Mouse (Mus musculus): ENCODE results near the gene Cnn3. TPM values are rescaled to one million over a fixed set of nuclear protein-coding genes. Genes with fewer than 3 reads are reported as not detected.

Gene Cnn3
- polyA plus RNA-seq, 1 experiment = 2.6 TPM

GRCm38 (mm10) chr3:121444414-121444813, 18.1 kb downstream of the Cnn3 start:
- TF ChIP-seq FLI1 (IDR thresholded peaks at IDR 0.05; ENCODE audit: low read length) (no peak), GATA1 (IDR thresholded peaks at IDR 0.05; ENCODE audit: borderline replicate concordance, low read length) (no peak)
- Histone ChIP-seq H3K27me3 (replicated peaks) (no peaks in the 10 kb centered on the region), H3K4me3 (replicated peaks) (no peak overlapping the region), H3K9me3 (no peaks in the 10 kb centered on the region), H3K4me1 (peaks cover 30% of the 10 kb centered on the region), H3K36me3 (replicated peaks; ENCODE audit: low read length) (peaks cover 5% of the 10 kb centered on the region)

- no peaks in the 10 kb centered on the region for H3K9me3 ChIP-seq
- H3K4me1 ChIP-seq = peaks cover 30% of the 10 kb centered on the region
- H3K27me3 ChIP-seq (replicated peaks) = no peaks in the 10 kb centered on the region
- no peak overlapping the region for H3K4me3 ChIP-seq (replicated peaks)
- H3K36me3 ChIP-seq (replicated peaks; ENCODE audit: low read length) = peaks cover 12% of the 10 kb centered on the region
- TF ChIP-seq GATA1 (IDR thresholded peaks at IDR 0.05; ENCODE audit: borderline replicate concordance, low read length) (no peak), FLI1 (IDR thresholded peaks at IDR 0.05; ENCODE audit: low read length) (no peak)
Measured at GRCm38 (mm10) chr3:121446454-121446853, 20.2 kb downstream of the Cnn3 start.

- H3K9me3 ChIP-seq = no peaks in the 10 kb centered on the region
- peaks cover 18% of the 10 kb centered on the region for H3K4me1 ChIP-seq
- H3K36me3 ChIP-seq (replicated peaks; ENCODE audit: low read length) = peaks cover 13% of the 10 kb centered on the region
- no peak overlapping the region for H3K4me3 ChIP-seq (replicated peaks)
- no peaks in the 10 kb centered on the region for H3K27me3 ChIP-seq (replicated peaks)
- no peak for TF ChIP-seq GATA1 (IDR thresholded peaks at IDR 0.05; ENCODE audit: borderline replicate concordance, low read length)
- TF ChIP-seq FLI1 (IDR thresholded peaks at IDR 0.05; ENCODE audit: low read length) = no peak
Measured at GRCm38 (mm10) chr3:121448029-121448468, 21.8 kb downstream of the Cnn3 start.

- Histone ChIP-seq H3K36me3 (replicated peaks; ENCODE audit: low read length) (peaks cover 13% of the 10 kb centered on the region), H3K27me3 (replicated peaks) (no peaks in the 10 kb centered on the region), H3K4me1 (peaks cover 14% of the 10 kb centered on the region), H3K4me3 (replicated peaks) (no peak overlapping the region), H3K9me3 (no peaks in the 10 kb centered on the region)
- TF ChIP-seq FLI1 (IDR thresholded peaks at IDR 0.05; ENCODE audit: low read length) (no peak), GATA1 (IDR thresholded peaks at IDR 0.05; ENCODE audit: borderline replicate concordance, low read length) (no peak)
Measured at GRCm38 (mm10) chr3:121448606-121449005, 22.3 kb downstream of the Cnn3 start.

- TF ChIP-seq GATA1 (IDR thresholded peaks at IDR 0.05; ENCODE audit: borderline replicate concordance, low read length) (no peak), FLI1 (IDR thresholded peaks at IDR 0.05; ENCODE audit: low read length) (no peak)
Measured at GRCm38 (mm10) chr3:121449527-121449926, 23.2 kb downstream of the Cnn3 start.

GRCm38 (mm10) chr3:121451404-121451803, 25.1 kb downstream of the Cnn3 start:
- Histone ChIP-seq H3K9me3 (no peaks in the 10 kb centered on the region), H3K36me3 (replicated peaks; ENCODE audit: low read length) (peaks cover 26% of the 10 kb centered on the region)

More at GRCm38 (mm10) chr3:121449527-121449926, 23.2 kb downstream of the Cnn3 start:
- H3K4me1 ChIP-seq = peaks cover 5% of the 10 kb centered on the region; the same call in 1 of the 2 replicates
- H3K9me3 ChIP-seq = no peaks in the 10 kb centered on the region
- H3K4me3 ChIP-seq (replicated peaks) = no peak overlapping the region
- peaks cover 13% of the 10 kb centered on the region for H3K36me3 ChIP-seq (replicated peaks; ENCODE audit: low read length)
- no peaks in the 10 kb centered on the region for H3K27me3 ChIP-seq (replicated peaks)

GRCm38 (mm10) chr3:121458545-121459492, 32.5 kb downstream of the Cnn3 start:
- no peaks in the 10 kb centered on the region for H3K9me3 ChIP-seq
- peaks cover 20% of the 10 kb centered on the region for H3K36me3 ChIP-seq (replicated peaks; ENCODE audit: low read length)
- peaks cover 8% of the 10 kb centered on the region; the same call in 1 of the 2 replicates for H3K4me1 ChIP-seq
- H3K4me3 ChIP-seq (replicated peaks) = no peak overlapping the region
- peaks cover 10% of the 10 kb centered on the region for H3K27me3 ChIP-seq (replicated peaks)
- TF ChIP-seq FLI1 (IDR thresholded peaks at IDR 0.05; ENCODE audit: low read length) = no peak
- TF ChIP-seq GATA1 (IDR thresholded peaks at IDR 0.05; ENCODE audit: borderline replicate concordance, low read length) = no peak

More at GRCm38 (mm10) chr3:121451404-121451803, 25.1 kb downstream of the Cnn3 start:
- Histone ChIP-seq H3K27me3 (replicated peaks) (no peaks in the 10 kb centered on the region), H3K4me3 (replicated peaks) (no peak overlapping the region), H3K4me1 (peaks cover 4% of the 10 kb centered on the region; the same call in 1 of the 2 replicates)
- no peak for TF ChIP-seq FLI1 (IDR thresholded peaks at IDR 0.05; ENCODE audit: low read length)
- TF ChIP-seq GATA1 (IDR thresholded peaks at IDR 0.05; ENCODE audit: borderline replicate concordance, low read length) = no peak

GRCm38 (mm10) chr3:121460473-121461193, 34.3 kb downstream of the Cnn3 start:
- peaks cover 14% of the 10 kb centered on the region for H3K36me3 ChIP-seq (replicated peaks; ENCODE audit: low read length)
- H3K9me3 ChIP-seq = no peaks in the 10 kb centered on the region
- H3K27me3 ChIP-seq (replicated peaks) = peaks cover 12% of the 10 kb centered on the region
- no peak overlapping the region for H3K4me3 ChIP-seq (replicated peaks)
- H3K4me1 ChIP-seq = peaks cover 8% of the 10 kb centered on the region; the same call in 1 of the 2 replicates
- TF ChIP-seq FLI1 (IDR thresholded peaks at IDR 0.05; ENCODE audit: low read length) (no peak), GATA1 (IDR thresholded peaks at IDR 0.05; ENCODE audit: borderline replicate concordance, low read length) (no peak)

- H3K9me3 ChIP-seq = no peaks in the 10 kb centered on the region
- peaks cover 6% of the 10 kb centered on the region for H3K36me3 ChIP-seq (replicated peaks; ENCODE audit: low read length)
- no peak overlapping the region for H3K4me3 ChIP-seq (replicated peaks)
- H3K27me3 ChIP-seq (replicated peaks) = peaks cover 16% of the 10 kb centered on the region
- H3K4me1 ChIP-seq = peaks cover 8% of the 10 kb centered on the region; the same call in 1 of the 2 replicates
- no peak for TF ChIP-seq GATA1 (IDR thresholded peaks at IDR 0.05; ENCODE audit: borderline replicate concordance, low read length)
- TF ChIP-seq FLI1 (IDR thresholded peaks at IDR 0.05; ENCODE audit: low read length) = no peak
Measured at GRCm38 (mm10) chr3:121461477-121461876, 35.2 kb downstream of the Cnn3 start.
